Comparison of ENCODE assay signal across 8 mouse cellular contexts in the genomic region with DNA sequence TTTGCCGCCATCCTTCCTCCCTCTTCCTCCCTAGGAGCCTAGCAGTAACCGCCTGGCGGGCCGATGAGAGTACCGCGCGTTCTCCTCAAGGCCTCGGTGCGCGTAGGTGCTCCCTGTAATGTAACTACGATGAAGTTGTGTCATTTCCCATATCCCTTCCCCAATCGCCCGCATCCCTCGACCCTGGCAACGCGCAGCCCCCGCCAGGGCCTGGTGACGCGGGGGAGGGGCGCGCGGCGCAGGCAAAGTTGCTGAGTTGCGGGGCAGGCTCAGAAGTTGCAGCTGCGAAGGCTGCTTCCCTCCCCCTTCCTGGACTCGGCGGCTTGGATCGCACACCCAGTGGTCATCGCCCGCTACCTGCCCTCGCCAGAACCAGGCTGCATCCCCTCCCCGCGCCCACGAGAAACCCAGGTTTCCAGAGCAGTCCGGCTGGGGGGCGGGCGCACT. TPM values are rescaled to one million over a fixed set of nuclear protein-coding genes. Genes with fewer than 3 reads are reported as not detected.
DNase-seq lines count a peak whose midpoint lies in the region; ATAC-seq and TF ChIP-seq lines count a peak whose summit lies in the region.

Gene Rreb1, plus strand, starts transcription at position 254 of the 447 bp plus-strand sequence.

- H3K4me2 ChIP-seq in lung, embryonic 16.5 days (ENCODE audit: low read depth, low read length) = peak within 1 kb of the TSS; percentile 72

- ATAC-seq in hematopoietic stem cell, adult 5-6 weeks (replicated peaks in 1 of 2; ENCODE audit: insufficient read depth in 1 of 2, low FRiP score in 2 of 2, low TSS enrichment in 1 of 2, low read depth in 1 of 2, poor library complexity in 2 of 2, severe bottlenecking in 2 of 2) = peak; percentile 19 to 59
- ATAC-seq in lung, embryonic 16.5 days (ENCODE audit: low read depth) = peak; percentile 67

- TF ChIP-seq CTCF in ES-Bruce4 (IDR thresholded peaks at IDR 0.05; ENCODE audit: low read depth, low read length) = no peak

- peak within 1 kb of the TSS; percentile 83 for H3K4me3 ChIP-seq in ES-Bruce4 (ENCODE audit: low read depth, low read length)
- H3K4me3 ChIP-seq in brown adipose tissue, adult 24 weeks (ENCODE audit: insufficient read depth, low read depth, low read length) = peak within 1 kb of the TSS; percentile 67
- H3K4me3 ChIP-seq in lung, embryonic 16.5 days (ENCODE audit: low read length) = peak within 1 kb of the TSS; percentile 58

- TF ChIP-seq POLR2A in ES-Bruce4 (IDR thresholded peaks at IDR 0.05; ENCODE audit: insufficient read depth, low read length) = no peak

- no peaks in the 10 kb centered on the region for H3K36me3 ChIP-seq in ES-Bruce4 (ENCODE audit: control insufficient read depth, insufficient read depth, low read length, poor library complexity, severe bottlenecking)
- no peaks in the 10 kb centered on the region for H3K36me3 ChIP-seq in lung, embryonic 16.5 days (ENCODE audit: control insufficient read depth, insufficient read depth, low read length)

- WGBS in lung, embryonic 16.5 days = 0% methylated on average over 27 of the region's 37 CpGs

- no peak for TF ChIP-seq EP300 in ES-Bruce4 (IDR thresholded peaks at IDR 0.05; ENCODE audit: insufficient read depth, low read depth, low read length)

- no peak within 1 kb of the TSS for H3K27ac ChIP-seq in ES-Bruce4 (ENCODE audit: insufficient read depth, low read length)
- H3K27ac ChIP-seq in brown adipose tissue, adult 24 weeks (replicated peaks; ENCODE audit: low read depth, low read length) = peak within 1 kb of the TSS; percentile 50
- peak within 1 kb of the TSS; percentile 7 for H3K27ac ChIP-seq in lung, embryonic 16.5 days (ENCODE audit: low read length)

- DNase-seq in frontal cortex, postnatal 10 days (ENCODE audit: low spot score in 2 of 2) = peak; percentile 37 to 49
- peak; percentile 40 to 64 for DNase-seq in layer of hippocampus, postnatal 10 days (ENCODE audit: low spot score in 2 of 2)
- peak; percentile 17 for DNase-seq in ovary, adult 18-20 months (ENCODE audit: low spot score)
- peak; percentile 48 for DNase-seq in urinary bladder, adult 2 months (ENCODE audit: low spot score)

- H3K4me1 ChIP-seq in ES-Bruce4 (ENCODE audit: control insufficient read depth, insufficient read depth, low read length) = peaks cover 3% of the 10 kb centered on the region
- H3K4me1 ChIP-seq in brown adipose tissue, adult 24 weeks (ENCODE audit: control insufficient read depth, insufficient read depth, insufficient read length, low read length) = no peaks in the 10 kb centered on the region
- peaks cover 11% of the 10 kb centered on the region for H3K4me1 ChIP-seq in lung, embryonic 16.5 days (replicated peaks; ENCODE audit: control insufficient read depth, insufficient read depth, low read length)

- H3K9ac ChIP-seq in ES-Bruce4 (ENCODE audit: low read depth, poor library complexity, severe bottlenecking) = peak within 1 kb of the TSS; percentile 65
- H3K9ac ChIP-seq in lung, embryonic 16.5 days (ENCODE audit: low read length) = peak within 1 kb of the TSS; percentile 73

- no peaks in the 10 kb centered on the region for H3K9me3 ChIP-seq in ES-Bruce4 (replicated peaks; ENCODE audit: control insufficient read depth, insufficient read depth, low read length, poor library complexity, severe bottlenecking)
- no peaks in the 10 kb centered on the region for H3K9me3 ChIP-seq in lung, embryonic 16.5 days (ENCODE audit: control insufficient read depth, low read length)

- peaks cover 2% of the 10 kb centered on the region for H3K27me3 ChIP-seq in ES-Bruce4 (ENCODE audit: control insufficient read depth, insufficient read depth, low read length, poor library complexity, severe bottlenecking)
- peaks cover 3% of the 10 kb centered on the region; the same call in 1 of the 2 replicates for H3K27me3 ChIP-seq in lung, embryonic 16.5 days (ENCODE audit: control insufficient read depth, insufficient read depth, low read depth, low read length)

RNA-seq across cellular contexts. Expression of gene Rreb1, which starts in this region (rescaled TPM):
- polyA plus RNA-seq in ES-Bruce4 (2011; ENCODE audit: insufficient read depth, insufficient read length, low read depth, missing spikeins) = 25.9 and 31.5 TPM in 2 replicates
- 17.0 and 43.1 TPM in 2 replicates for polyA plus RNA-seq in brown adipose tissue, adult 24 weeks (2012; ENCODE audit: insufficient read depth, insufficient read length, missing spikeins)
- total RNA-seq in hematopoietic stem cell, adult 5-6 weeks (2017) = 25.5 and 25.9 TPM in 2 replicates
- total RNA-seq in layer of hippocampus, postnatal 10 days (2021) = 10 to 100 TPM; 22.9 to 27.5 TPM
- polyA plus RNA-seq in lung, embryonic 16.5 days (2015; fragmentation: Nextera tagmentation; extraction: Ambion mirVana) = 17.3 and 20.6 TPM in 2 replicates
- 11.9 and 19.0 TPM in 2 replicates for polyA plus RNA-seq in urinary bladder, adult 2 months (2012; rRNA removed)
